Mouse (Mus musculus): Measurements from ENCODE around the gene Cpne7. TPM values are rescaled to one million over a fixed set of nuclear protein-coding genes. Genes with fewer than 3 reads are reported as not detected.

The Cpne7 gene
- total RNA-seq, 2 experiments from 2014 or later, result 4.9 to 5.1 TPM

DNA sequence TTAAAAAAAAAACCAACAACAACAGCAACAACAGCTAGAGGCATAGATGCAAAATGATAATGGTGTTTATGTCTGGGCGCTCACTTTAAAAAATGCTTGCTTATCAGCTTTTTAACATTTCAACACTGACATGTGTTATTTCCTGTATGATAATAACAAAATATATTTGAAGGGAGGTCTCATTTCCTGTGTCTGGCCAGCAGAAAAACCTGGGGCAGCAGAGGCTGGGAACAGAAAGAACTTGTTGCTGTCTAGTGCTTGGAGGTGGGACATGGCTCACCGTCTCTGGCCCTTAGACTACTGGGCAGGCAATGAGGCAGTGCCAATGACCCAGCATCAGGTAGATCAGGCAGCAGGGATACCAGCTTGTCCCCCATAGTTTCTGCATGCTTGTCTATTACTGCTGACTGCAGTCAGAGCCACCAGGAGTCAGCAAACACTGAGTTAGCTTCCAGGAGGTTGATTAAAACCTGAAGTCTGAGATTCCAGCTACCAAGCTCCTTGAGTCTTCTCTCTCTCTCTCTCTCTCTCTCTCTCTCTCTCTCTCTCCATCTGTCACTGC lies 3.2 kb upstream of the Cpne7 start:
- DNase-seq, result no peak

DNA sequence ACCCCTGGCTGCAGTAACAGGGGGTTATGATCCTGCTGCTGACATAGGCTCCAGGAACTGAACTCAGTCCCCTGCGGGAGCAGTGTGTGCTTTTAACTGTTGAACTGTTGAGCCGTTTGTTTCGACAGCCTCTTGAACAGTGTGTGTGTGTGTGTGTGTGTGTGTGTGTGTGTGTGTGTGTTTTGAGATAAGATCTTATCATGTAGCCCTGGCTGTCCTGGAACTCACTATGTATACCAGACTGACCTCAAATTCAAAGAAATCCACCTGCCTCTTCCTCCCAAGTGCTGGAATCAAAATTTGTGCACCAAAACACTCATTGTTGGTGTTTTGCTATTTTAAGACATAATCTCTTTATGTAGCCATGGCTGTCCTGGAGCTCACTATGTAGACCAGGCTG lies 2.5 kb upstream of the Cpne7 start:
- DNase-seq, result no peak

DNA sequence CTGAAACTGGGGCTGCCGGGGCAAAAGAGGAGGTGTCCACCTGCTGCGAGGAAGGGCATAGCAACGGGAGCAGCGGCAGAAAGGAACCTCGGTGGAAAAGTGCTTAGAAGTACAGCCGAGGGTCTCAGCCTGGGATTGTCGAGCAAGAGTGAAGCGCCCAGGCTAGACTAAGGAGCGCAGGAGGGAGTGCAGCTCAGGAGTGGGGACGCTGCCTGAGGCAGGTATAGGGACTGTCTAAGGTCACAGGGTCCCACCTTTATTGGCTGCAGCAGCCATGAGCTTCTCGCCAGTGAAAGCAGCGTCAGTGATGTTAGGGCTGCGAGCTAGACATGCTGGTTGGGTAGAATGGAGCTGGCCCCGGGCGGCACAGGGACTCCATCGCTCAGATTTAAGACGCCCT lies 570 bp downstream of the Cpne7 start:
- DNase-seq, result no peak

DNA sequence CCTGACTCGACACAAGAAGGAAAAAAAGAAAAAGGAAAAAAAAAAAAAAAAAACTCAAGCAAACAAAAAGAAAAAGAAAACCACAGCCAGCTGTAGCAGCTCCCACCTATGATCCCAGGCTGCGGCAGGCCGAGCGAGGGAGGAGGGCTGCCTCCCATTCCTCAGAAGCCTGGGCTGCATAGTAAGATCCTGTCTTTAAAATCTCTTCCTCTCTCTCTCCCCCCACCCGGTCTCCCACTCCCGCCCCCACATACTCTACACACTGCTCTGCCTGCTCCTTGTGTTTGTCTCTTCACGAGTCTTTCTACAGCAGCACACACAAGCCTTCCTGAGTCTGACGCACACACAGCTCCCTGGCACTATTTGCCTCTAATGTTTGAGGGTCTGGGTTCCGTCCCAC lies 4.9 kb downstream of the Cpne7 start:
- no peak for DNase-seq

DNA sequence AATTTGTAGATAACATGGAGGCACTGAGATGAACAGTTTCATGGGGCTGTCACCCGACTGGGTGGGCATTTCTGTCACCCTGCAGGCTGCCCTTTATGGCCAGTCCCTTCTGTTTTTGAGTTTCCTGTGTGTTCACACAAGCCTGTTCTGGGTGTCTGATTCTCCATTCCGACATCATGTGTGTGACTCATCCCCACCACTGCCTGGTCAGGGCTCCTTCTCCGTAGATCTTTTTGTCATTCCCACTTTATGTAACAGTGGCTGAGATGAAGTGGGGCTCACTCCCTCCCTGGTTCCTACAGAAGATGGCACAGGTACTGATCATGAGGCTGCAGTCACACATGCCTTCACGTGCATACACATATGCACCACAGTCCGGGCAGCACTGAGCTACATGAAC lies 5.5 kb downstream of the Cpne7 start:
- no peak for DNase-seq

DNA sequence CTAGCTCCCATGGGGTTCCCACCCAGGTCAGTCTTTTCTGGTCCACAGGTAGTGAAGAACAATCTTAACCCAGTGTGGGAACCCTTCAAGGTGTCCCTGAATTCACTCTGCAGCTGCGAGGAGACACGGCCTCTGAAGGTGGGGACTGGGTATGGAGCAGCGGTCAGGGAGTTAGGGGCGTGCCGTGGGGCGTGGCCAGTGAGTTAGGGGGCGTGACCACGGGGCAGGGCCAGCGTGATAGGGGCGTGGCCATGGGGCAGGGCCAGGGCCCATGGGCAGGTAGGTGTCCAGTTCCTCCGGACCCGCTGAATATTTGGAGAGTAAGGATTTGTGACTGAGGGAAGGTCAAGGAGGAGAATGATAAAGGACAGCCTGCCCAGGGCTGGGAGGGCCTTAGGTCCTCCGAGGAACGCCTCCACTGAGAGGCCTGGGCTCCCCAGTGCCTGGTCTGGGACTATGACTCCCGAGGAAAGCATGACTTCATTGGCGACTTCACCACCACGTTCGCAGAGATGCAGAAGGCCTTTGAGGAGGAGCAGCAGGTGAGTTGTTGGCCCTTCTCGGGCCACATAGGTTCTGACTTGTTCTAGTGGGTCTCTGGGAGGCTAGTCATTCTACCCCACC lies 9.1 kb downstream of the Cpne7 start:
- DNase-seq, result peak; percentile 75

DNA sequence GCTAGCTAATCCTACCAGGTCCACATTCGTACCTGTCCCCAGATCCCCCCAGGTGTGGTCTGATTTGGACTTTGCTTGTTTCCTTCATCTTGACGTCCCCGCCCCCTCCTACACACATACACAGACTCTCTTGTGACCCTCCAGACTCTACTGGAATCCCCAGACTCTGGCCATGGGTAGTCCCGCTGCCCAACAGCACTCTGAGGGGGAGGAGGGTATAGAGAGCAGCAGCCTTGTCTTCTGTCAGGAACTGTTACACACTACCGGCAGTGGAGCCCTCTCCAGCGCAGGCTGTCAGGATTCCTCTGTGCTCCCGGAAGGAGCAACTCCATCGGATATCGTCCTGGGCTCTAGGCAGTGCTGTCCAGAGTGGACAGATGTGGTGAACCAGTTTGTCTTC lies 13.9 kb downstream of the Cpne7 start:
- no peak for DNase-seq

DNA sequence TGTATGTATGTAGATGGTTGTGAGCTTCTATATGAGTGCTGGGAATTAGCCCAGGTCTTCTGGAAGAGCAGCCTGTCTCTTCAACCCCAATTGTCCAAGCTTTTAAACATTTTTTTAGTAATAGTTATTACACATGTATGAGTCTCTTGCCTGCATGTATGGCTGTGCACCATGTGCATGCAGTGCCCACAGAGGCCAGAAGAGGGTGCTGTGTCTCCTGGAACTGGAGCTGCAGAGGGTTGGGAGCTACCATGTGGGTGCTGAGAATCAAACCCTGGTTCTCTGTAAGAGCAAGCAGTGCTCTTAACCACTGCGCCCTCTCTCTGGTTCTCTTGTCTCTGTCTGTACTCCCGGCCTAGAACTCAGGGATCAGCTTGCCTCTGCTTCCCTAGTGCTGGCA lies 15.8 kb downstream of the Cpne7 start:
- DNase-seq, result no peak

DNA sequence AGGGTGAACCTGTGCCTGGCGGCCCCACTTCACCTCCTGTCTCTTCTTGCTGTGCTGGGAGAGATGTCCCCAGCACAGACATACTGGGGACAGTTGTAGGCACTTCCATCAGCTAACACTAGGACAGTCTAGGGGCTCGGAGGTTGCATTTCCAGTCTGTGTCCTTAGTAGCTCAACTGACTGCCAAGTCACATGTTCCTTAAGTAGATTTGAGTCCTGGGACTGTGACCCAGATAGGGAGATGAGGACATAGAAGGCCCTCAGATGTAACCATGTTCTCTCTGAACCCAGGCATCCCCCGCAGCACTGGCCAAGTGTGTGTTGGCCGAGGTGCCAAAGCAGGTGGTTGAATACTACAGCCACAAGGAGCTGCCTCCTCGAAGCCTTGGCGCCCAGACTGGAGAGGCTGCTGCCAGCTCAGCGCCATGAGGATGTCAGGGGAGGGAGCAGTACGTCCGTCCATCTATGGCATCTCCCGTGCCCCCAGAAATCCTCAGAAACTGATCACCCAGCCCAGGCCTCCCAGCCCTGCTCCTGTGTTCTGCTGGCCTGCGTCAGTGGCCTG lies 17.1 kb downstream of the Cpne7 start:
- no peak for DNase-seq

DNA sequence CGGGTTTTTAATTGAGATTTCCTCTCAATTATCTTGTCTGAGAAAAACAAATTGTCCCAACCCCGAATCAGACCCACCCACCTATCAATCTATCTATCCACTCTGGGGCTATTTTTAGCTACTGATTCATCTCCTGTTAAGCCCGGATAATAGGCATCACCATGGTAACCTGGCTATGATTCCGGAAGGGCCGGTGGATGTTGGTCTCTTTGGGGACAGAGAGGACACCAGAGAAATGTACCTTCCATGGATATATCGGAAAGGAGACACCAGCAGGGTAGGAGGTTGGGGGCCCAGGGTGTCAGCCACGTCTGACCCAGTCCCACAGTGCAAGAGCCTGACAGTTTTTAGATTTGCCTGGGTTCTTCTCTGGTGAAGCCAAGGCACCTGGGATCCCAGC lies 18.2 kb downstream of the Cpne7 start:
- peak; percentile 51 for DNase-seq

DNA sequence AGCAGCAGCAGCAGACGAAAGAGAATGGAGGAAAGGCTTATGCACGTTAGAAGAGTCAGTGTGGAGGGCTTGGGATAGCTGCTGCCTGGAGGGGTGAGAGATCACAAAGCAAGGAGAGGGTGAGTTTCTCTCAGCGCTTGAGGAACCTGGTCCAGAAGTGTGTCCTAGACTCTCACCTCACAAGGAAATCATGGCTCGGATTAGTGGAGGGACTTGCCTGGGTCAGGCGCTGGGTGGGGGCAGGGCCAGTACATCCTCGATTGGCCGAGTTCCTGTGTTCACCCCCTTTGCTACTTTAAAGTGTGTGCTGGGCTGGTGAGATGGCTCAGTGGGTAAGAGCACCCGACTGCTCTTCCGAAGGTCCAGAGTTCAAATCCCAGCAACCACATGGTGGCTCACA lies 18.6 kb downstream of the Cpne7 start:
- DNase-seq, result no peak

DNA sequence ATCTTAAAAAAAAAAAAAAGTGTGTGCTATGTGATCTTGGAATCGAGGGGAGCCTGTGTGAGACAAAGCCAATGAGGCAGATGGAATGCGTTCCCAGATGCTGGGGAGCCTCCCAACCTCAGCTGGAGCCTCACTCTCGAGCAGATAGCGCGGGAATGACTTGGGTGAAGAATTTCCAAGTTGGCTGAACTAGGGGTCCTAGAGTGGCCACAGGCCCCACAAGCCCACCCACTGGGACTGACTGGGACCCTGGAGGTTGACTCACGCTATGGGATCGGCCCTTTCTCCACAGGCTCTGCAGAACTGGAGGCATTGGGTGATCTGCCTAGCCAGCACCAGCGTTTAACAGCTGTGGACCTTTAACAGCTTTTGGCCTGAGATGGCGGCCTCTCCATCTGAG lies 19.1 kb downstream of the Cpne7 start:
- no peak for DNase-seq

DNA sequence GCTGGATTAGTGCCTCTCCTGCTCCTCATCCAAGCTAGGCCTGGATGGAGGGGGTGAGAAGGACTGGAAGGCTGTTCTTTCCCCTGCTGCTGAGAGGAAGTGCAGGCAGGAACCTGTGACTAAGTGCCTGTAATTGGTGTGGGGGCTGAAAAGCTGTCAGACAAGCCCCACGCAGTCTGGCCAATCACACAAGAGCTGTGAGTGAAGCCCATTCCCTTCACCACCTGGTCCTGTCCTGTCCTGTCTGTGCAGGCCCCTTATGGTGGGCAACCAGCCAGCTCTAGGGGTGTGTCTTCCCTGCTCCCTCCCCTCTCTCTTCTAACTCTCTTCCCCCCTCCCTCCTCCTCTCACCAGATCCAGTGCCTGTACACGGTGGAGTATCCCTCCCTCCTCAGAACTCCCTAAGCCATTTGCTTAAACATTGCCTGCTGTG lies 20.5 kb downstream of the Cpne7 start:
- DNase-seq, result peak; percentile 55

DNA sequence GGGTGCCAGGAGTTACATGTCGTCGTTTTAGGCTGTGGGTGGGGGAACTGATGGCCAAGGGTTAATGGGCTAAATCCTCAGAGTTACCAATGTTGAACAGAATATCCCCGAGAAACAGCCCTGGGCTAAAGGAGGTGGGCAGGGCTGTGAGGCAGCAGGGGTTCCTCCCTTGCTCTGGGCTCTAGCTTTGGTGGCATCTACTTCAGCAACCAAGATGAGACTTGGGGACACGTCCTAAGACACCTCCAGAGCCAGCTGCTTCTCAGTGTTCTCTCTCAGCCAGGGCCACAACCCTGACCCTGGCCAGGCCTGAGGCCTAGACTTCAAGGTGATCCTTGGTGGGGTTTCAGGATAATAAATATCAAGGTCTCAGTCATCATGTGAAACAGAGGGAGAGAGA lies 21.6 kb downstream of the Cpne7 start:
- DNase-seq, result no peak

DNA sequence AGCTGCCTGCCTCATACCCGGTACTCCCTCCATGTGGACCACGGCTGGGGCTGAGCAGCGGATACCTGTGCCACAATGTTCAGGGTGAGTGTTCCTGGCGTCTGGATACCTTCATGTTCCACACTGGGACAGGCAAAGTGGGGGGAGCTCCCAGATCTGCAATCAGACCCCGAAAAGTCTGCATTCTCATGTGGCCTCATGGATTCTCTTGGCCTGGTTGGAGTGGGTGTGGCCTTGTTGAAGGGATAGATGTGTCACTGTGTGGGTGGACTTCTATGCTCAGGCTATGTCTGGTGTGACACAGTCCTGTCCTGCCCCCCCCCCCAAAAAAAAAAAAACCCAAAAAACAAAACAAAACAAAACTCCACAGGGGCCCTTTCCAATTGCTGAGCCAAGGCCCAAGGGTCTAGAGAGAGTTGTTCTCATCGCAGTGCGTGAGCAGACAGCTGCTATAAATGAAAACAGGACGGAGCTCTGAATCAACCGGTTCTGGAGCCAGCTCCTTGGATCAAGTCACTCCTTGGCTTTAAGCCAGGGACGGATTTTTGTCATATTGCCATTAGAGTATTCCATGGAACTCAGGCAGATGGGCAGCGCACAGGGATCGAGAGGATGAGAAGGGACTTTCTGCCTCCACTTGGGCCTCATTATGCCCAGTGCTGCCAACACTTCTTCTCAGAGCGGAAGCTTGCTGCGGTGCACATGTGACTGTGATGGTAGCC lies 24.7 kb downstream of the Cpne7 start:
- peak; percentile 90 for DNase-seq

DNA sequence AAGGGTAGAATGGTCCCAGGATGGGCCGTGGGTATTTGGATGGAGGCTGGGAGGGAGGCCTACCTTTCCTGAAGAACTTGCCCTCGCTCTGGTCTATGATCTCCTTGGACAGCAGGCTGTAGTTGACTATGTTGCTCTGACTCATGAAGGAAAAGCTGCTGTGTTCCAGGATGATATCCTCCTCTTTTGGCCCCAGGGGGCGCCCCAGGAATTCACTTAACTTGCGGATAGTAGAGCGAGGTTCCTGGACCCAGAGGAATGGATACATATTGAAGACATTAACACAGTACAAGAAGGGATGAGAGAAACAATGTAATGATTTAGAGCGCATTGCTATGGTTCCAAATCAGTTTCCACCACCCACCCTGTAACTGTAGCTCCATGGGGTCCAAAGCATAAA lies 28.1 kb downstream of the Cpne7 start:
- peak; percentile 73 for DNase-seq

DNA sequence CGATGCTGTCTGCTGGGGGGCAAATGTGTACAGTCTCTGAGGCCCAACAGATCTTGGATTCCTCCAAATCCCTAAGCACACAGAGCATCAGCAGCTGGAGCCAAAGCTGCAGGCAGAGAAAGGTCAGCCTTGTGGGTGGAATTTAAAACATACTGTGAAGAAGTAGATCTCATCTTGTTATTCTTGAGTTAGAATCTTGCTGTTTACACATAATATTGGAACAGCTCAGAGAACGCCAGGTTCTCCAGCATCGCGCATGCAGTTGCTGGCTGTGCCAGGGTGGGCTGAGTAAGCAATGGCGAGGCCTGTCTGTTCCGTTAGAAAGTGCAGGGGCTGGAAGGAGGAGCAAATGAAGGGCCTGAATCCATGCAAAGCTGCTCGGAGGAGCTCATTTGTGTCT lies 29.2 kb downstream of the Cpne7 start:
- DNase-seq, result no peak

DNA sequence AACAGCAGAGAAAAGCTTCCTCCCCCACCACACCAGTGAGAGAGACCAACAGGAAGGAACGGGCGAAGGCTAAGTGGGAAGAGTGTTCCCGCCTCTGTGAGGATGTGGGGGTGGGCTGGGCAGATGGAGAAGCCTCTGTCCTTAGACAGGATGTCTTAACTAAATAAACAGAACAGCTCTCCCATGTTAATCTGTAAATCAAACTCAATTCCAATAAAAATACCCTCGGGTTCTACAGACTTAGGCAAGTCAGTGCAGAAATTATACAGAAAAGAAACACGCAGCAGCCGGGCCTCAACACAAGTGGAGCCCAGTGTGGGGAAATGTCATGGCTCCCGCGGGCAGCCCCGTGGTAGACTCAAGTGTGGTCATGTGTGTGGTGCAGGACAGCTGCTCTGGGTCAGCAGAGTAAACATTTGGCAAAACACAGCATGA lies 33.6 kb downstream of the Cpne7 start:
- no peak for DNase-seq

DNA sequence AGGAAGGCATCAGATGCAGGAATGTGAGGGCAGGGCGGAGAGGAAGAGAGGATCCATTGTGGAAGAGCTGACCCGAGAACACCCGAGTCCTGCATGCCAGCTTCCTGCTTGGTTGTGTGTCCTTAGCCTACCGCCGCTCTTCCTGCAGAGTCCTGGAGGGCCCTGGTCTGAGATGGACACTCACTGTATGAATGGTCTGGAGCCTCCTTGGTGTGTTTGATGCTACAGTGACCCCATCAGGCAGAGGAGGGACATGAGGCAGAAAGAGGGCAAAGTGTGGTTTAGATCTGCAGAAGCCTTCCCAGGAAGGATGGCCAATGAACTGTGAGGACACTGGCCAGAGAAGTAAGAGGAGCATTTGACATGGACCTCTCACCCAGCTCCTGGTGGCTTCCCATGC lies 38.0 kb downstream of the Cpne7 start:
- DNase-seq, result no peak

DNA sequence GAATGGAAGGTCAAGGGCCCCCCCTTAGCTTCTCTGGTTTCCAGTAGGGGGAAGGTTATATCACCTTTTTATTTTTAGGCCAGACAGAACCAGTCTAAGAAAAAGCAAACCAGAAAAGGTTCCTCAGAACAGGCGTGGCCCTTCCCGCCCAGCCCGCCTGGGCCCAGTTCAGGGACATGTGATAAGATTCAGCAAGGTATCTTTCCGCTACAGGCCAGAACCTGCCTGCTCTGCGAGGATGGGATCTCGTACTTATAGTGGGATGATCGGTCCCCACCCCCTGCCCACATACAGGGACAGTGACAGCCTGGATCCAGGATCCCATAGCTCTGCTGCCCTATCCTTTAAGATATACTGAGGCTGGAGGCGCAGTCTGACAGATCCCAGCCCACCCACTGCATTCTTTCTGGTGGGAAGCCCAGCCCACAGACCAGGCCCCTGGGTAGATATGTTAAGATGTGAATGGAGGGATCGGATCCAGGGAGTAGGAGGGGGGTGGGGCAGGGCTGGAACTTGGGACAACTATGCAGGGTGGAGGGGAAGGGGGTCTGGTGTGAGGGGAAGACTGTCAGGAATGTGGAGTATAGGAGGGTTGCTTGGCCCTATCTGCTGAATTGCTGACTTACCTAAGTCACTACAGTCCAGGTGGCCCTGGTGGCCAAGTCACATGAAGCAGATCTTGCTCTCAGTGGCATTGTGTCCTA lies 39.0 kb downstream of the Cpne7 start:
- no peak for DNase-seq

DNA sequence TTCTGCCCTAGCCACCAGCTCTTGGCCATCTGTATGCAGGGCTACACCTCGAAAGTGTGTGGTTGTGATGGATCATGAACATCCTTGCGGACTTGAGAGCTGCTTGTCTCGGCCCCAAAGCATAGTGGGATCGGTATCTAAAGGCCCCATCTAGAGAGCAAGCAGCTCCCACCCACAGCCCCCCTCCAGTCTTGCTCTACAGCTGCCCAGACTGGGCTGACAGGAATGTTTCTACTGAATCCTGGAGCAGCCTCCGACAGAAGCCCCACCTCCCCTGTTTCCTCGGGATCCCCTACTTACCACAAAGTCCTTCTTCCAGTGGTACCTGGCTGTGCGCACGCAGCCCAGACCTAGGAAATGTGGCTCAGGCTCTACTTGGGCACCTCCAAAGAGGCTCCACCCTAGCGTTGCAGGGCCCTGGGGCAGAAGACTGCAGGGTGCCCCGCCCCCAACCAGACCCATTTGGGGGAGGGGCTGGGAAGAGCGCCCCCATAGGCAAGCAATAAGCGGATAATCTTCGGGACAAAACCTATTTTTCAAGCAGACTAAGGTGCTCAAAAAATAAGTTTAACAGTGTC lies 40.8 kb downstream of the Cpne7 start, which contains the start of gene Sult5a1:
Sult5a1 (minus strand) TSS at position 428 of the 578 bp plus-strand sequence.
- no peak for DNase-seq

DNA sequence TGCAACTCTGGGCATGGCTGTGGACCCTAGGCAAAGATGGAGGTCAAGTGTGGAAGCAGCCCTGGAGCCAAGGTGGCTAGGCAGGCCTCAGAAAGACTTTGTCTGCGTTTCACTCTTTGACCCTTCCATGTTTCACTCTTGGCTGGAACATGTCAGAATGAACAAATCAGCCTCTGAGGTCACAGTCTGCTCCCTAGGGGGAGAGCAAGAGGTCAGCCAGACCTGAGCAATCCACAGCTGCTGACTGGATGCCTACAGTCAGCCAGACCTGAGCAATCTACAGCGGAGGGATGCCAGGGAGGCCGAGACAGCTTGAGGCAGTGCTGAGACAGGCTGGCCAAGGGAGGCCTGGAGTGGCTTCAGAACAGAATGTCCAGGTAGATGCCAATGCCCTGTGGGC lies 64.2 kb downstream of the Cpne7 start:
- peak; percentile 78 for DNase-seq
